Mouse (Mus musculus) small intestine, adult 2 months (tissue): ENCODE measurements around the gene Gfra1.

ENCODE experiments used
- CTCF ChIP-seq: fragments of 200-500 bp; IDR thresholded peaks from 2 replicates; pipeline ENCODE4 v1.5.1; 2012; ENCODE audit warnings: low read depth, mild to moderate bottlenecking, control low read depth, inconsistent platforms, low read length, moderate library complexity, mixed read lengths; ENCODE audit not compliant: insufficient replicate concordance, insufficient read length; ENCODE audit errors: extremely low read depth
- POLR2A ChIP-seq: fragments of 200-500 bp; IDR thresholded peaks from 2 replicates; pipeline ENCODE4 v1.6.1; 2012; ENCODE audit warnings: low read depth, mild to moderate bottlenecking, control low read depth, inconsistent platforms, low read length, moderate library complexity

- TF ChIP-seq POLR2A (no peak), CTCF (peak; percentile 74; the same call in 1 of the 2 replicates)
Measured at GRCm38 (mm10) chr19:58469421-58469820, 13.7 kb upstream of the Gfra1 start.
